Comparison of ENCODE assay signal across 20 mouse cellular contexts in the genomic region with DNA sequence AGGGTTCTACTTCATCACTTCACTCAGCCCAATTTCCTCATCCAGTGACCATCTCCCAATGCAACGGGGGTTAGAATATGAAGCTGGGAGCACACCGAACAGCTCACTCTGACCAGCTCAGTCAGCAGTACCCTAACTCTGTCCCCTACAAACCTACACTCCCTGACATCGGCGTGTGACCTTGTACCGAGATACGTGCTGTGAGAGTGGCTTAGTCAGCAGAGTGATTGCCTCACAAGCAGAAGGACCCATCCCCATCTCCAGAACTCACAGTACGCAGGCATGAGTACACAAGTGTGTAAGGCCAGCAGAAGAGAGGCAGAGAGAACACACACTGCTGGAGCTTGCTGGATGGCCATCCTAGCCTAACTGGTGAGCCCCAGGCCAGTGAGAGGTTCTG. TPM values are rescaled to one million over a fixed set of nuclear protein-coding genes. Genes with fewer than 3 reads are reported as not detected.
DNase-seq lines count a peak whose midpoint lies in the region; ATAC-seq and TF ChIP-seq lines count a peak whose summit lies in the region.
"Had no signal": no experiment of that assay in that cellular context is flagged by ENCODE, and none has a peak within 500 bp of the region (broad histone marks: within the 10 kb centered on the region; RNA-seq: fewer than 3 reads in every experiment).

No protein-coding gene starts in this region.

- 91% methylated on average over 7 of the region's 7 CpGs for WGBS in hindbrain, embryonic 13.5 days
- WGBS in hindbrain, embryonic 14.5 days: 86% methylated on average over 7 of the region's 7 CpGs

- no peak overlapping the region for H3K4me3 ChIP-seq in hindbrain, embryonic 13.5 days
- H3K4me3 ChIP-seq in hindbrain, embryonic 14.5 days (replicated peaks; ENCODE audit: low read length): no peak overlapping the region
- H3K4me3 ChIP-seq in layer of hippocampus, adult 2 months: no peak overlapping the region
- H3K4me3 ChIP-seq: embryonic facial prominence, embryonic 13.5 days; forebrain, embryonic 12.5 days; heart, embryonic 10.5 days; hindbrain, embryonic 12.5 days had no signal

- H3K4me1 ChIP-seq in hindbrain, embryonic 13.5 days (replicated peaks): peaks cover 75% of the 10 kb centered on the region
- peaks cover 44% of the 10 kb centered on the region for H3K4me1 ChIP-seq in hindbrain, embryonic 14.5 days (replicated peaks; ENCODE audit: control insufficient read depth, insufficient read depth, low read length)

- DNase-seq in adrenal gland, adult 2 months: peak; percentile 43
- no peak for DNase-seq in adrenal gland, adult 8-10 months
- no peak for DNase-seq in hindbrain, embryonic 14.5 days (ENCODE audit: low spot score)
- no peak for DNase-seq in layer of hippocampus, adult 2 months (ENCODE audit: low spot score in 2 of 2)
- no peak for DNase-seq in layer of hippocampus, adult 9-11 months
- DNase-seq: adrenal gland, postnatal 14 days; cerebellum, adult 11 months; cerebellum, adult 9-10 months; cerebellum, postnatal 25 days; gastrocnemius, postnatal 10 days; heart, adult 18-20 months; heart, postnatal 10 days; heart, postnatal 4 days had no signal

- H3K4me2 ChIP-seq in hindbrain, embryonic 13.5 days: no peak overlapping the region
- H3K4me2 ChIP-seq in hindbrain, embryonic 14.5 days (replicated peaks): no peak overlapping the region
- H3K4me2 ChIP-seq: embryonic facial prominence, embryonic 13.5 days; forebrain, embryonic 12.5 days; hindbrain, embryonic 12.5 days had no signal

- no peak for TF ChIP-seq CTCF in layer of hippocampus, adult 2 months (conservative IDR thresholded peaks at IDR 0.05)

- no peak for ATAC-seq in hindbrain, embryonic 13.5 days (ENCODE audit: low FRiP score)
- no peak for ATAC-seq in hindbrain, embryonic 14.5 days (ENCODE audit: low FRiP score)
- ATAC-seq: forebrain, embryonic 16.5 days had no signal

- H3K9me3 ChIP-seq in hindbrain, embryonic 13.5 days: no peaks in the 10 kb centered on the region
- H3K9me3 ChIP-seq in hindbrain, embryonic 14.5 days (ENCODE audit: control insufficient read depth, low read length): no peaks in the 10 kb centered on the region
- H3K9me3 ChIP-seq: embryonic facial prominence, embryonic 13.5 days; forebrain, embryonic 12.5 days; heart, embryonic 10.5 days; hindbrain, embryonic 12.5 days had no signal

- no peaks in the 10 kb centered on the region for H3K36me3 ChIP-seq in hindbrain, embryonic 13.5 days
- no peaks in the 10 kb centered on the region for H3K36me3 ChIP-seq in hindbrain, embryonic 14.5 days (replicated peaks; ENCODE audit: control insufficient read depth, insufficient read depth)
- H3K36me3 ChIP-seq: embryonic facial prominence, embryonic 13.5 days; forebrain, embryonic 12.5 days; heart, embryonic 10.5 days; hindbrain, embryonic 12.5 days had no signal

- 0 out of 2 replicates have a peak overlapping the region, but pooled peaks have one; percentile 4 for H3K27ac ChIP-seq in hindbrain, embryonic 13.5 days
- no peak overlapping the region for H3K27ac ChIP-seq in hindbrain, embryonic 14.5 days
- peak overlapping the region; percentile 67; the same call in 1 of the 2 replicates for H3K27ac ChIP-seq in layer of hippocampus, adult 2 months
- H3K27ac ChIP-seq: forebrain, embryonic 12.5 days; heart, embryonic 10.5 days; hindbrain, embryonic 12.5 days had no signal

- H3K9ac ChIP-seq in hindbrain, embryonic 13.5 days: no peak overlapping the region
- H3K9ac ChIP-seq in hindbrain, embryonic 14.5 days: no peak overlapping the region
- H3K9ac ChIP-seq: embryonic facial prominence, embryonic 13.5 days; forebrain, embryonic 12.5 days; hindbrain, embryonic 12.5 days had no signal

- H3K27me3 ChIP-seq in hindbrain, embryonic 13.5 days: no peaks in the 10 kb centered on the region
- no peaks in the 10 kb centered on the region for H3K27me3 ChIP-seq in hindbrain, embryonic 14.5 days (ENCODE audit: control insufficient read depth, insufficient read depth, low read length)
- H3K27me3 ChIP-seq: embryonic facial prominence, embryonic 13.5 days; forebrain, embryonic 12.5 days; hindbrain, embryonic 12.5 days had no signal

RNA-seq across cellular contexts. Expression of gene Coro2b, which starts 21.7 kb away (rescaled TPM):
- total RNA-seq in adrenal gland, adult 2 months (2021): 10 to 100 TPM; 13.1 to 15.3 TPM
- 14.3 and 15.5 TPM in 2 replicates for polyA plus RNA-seq in adrenal gland, adult 2 months (2012; rRNA removed)
- 10 to 100 TPM; 12.4 to 20.2 (median 18.2) TPM for total RNA-seq in adrenal gland, adult 8-10 months (2022)
- polyA plus RNA-seq in hindbrain, embryonic 13.5 days (2015; fragmentation: Nextera tagmentation; extraction: Ambion mirVana): 34.3 and 39.0 TPM in 2 replicates
- polyA plus RNA-seq in hindbrain, embryonic 14.5 days (2014; fragmentation: Nextera tagmentation; extraction: Ambion mirVana): 35.8 and 38.5 TPM in 2 replicates
- 100 to 1,000 TPM; 226 to 243 TPM for total RNA-seq in layer of hippocampus, adult 2 months (2021)
- total RNA-seq: MEL had no signal

Comparison
In these comparisons a context has a peak if more than half of its experiments do, and no peak if none do; other contexts are left out.
1. RNA of gene Coro2b, which starts 21.7 kb away (total RNA-seq): 226 to 243 TPM in layer of hippocampus, adult 2 months; 12.4 to 20.2 TPM in adrenal gland, adult 8-10 months and 13.1 to 15.3 TPM in adrenal gland, adult 2 months; every median in the first group is over 10 times any median in the second.